Mouse (Mus musculus) layer of hippocampus, postnatal 25 days (tissue): ENCODE data around the gene Bad. TPM values are rescaled to one million over a fixed set of nuclear protein-coding genes. Genes with fewer than 3 reads are reported as not detected.

Experiments
- DNase-seq, 2 experiments: peaks; one replicate each; pipeline ENCODE4 v3.0.0; 2022; ENCODE audit warnings: mixed read lengths in 2 of 2, low spot score in 1 of 2; ENCODE audit errors: extremely low spot score in 1 of 2
- total RNA-seq, 2 experiments: library from RNA; stranded (reverse); gene quantifications; 2 replicates each; pipeline ENCODE4 v1.2.3; 2021

The Bad gene
- total RNA-seq, 2 experiments from 2014 or later, result 42.7 to 44.5 TPM

DNA sequence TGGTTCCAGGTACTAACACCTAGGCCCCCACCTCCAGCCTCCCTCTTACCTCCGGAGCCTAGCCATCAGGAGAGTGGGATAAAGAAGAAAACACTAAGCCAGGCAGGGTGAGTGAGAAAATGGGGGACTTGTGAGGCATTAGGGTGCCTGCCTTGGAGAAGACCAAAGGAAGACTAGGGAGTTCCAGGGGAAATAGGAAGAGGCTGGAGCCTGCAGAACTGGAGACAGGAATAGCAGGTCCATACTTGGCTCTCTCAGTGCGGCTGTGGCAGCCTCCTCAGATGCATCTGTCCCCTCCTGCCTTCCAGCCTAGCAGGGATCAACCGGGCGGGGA is 8.6 kb upstream of the Bad start:
- no peak for DNase-seq

DNA sequence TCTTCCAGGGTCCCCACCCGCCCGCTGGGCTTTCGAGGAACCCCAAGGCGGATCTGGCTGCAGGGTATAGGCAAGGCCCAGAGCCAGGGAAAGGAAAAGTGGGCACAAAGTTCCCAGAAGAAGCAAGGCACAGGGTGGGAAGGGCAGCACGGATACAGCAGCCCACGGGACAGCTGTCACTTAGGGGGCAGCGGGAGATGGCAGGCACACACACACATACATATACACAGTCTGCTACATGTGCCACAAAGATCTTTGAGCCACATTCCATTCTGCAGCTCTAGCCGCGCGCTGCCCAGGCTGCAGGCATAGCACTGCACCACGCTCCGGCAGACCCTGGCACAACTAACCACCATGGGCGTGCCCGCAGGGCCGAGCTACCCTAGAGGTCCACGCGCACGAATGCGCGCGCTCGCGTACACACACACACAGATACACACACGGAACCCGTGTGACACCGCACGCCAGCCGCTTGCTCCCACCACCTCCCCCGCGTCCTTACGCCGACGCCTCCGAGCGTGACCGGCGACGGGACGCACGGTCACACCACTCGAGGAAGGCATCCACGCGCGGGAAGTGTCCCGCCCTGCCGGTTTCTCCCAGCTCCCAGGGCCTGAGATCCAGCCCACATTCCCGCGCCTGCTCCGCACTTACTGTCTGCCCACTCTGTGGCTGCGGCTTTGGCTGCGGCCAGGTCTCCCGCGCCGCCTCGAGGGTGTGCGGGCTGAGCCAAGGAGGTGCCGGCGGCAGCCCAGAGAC is 8.0 kb upstream of the Bad start:
- no peak for DNase-seq

DNA sequence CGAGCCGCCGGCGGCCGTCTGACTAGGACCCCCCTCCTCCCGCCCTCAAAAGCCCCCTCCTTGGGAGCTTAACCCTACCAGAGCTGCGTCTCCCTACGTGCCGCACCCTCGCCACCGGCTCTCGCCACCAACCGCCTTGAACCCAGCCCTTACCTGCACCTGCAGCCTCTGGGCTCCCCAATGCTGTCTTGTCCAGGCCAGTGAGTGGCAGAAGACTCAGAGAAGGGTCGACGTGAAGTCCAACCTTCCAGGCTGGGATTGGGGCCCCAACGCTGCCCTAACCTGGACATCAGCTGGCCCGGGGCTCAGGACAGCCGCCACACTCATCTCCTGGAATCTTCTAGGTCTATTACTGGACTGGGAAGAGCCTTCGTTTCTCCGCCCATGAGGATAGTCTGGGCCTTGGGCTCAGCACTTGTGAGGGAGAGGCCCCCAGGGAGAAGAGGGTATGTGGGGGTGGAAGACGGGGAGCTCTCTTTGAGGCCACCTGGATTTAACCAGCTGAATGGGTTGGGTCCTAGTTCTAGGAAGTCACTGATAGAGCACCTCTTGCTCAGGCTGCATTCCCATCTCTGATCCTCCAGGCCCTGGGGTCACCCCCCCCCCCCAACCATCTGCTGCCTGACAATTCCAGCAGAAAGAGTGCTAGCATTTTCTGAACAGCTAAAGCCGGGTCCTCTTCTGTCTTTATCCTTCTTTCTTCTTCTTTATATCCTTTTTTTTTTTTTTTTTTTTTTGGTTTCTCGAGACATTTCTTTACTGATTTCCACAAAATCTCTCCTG is 7.3 kb upstream of the Bad start, which contains the start of gene Kcnk4:
TSS of gene Kcnk4 (minus strand) at position 321 of the 783 bp plus-strand sequence.
- no peak for DNase-seq

DNA sequence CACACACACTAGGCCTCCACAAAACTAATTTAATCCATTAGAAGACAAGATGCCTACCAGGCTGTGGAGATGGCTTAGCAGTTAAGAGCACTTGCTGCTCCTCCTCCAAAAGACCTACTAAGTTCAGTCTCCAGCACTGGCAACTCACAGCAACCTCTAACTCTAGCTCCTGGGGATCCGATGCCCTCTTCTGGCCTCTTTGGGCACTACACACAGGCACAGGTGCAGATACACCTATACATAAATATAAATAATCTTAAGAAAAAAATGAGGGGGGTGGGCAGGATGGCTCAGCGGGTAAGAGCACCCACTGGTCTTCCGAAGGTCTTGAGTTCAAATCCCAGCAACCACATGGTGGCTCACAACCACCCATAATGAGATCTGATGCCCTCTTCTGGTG is 5.4 kb upstream of the Bad start:
- DNase-seq, result no peak

DNA sequence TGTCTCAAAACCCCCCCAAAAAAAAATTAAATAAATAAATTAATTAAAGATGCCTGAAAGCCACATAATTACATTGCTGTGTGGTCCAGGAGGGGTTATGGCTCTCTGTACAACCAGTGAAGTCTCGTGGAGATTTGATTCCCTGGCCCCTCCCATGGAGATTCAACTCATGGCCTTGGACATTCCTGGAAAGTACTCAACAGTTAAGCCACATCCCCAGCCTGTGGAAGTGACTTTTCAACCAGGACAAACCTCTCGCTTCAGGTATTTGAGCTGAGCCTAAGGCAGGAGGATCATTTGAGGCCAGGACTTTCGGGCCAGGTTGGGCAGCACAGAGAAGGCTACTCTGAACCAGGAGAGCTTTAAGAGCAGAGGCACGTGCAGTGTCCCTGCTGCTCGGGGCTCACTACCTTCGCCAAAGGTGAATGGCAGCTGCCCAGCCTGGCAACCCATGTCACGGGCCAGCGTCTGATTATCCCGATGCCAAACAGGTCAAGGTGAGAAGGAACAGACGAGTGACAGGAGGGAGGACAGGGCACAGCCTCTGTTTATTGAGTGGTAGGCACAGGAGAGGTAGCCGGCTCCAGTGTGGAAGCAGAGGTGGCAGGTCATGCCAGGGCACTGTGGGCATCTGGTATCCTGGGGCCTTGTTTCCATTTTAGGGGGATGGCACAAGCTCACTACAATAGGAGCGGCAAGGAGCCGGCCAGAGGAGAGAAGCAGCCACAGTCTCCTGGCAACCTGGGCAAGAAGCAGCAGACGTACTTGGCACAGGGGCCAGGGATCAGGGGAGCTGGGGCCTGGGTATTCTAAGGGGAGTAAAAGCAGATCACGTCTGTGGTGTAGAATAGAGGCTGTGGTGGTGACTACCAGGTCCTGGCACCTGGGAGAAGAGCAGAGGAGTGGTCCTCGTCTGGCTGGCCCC is 3.9 kb upstream of the Bad start:
- no peak for DNase-seq

DNA sequence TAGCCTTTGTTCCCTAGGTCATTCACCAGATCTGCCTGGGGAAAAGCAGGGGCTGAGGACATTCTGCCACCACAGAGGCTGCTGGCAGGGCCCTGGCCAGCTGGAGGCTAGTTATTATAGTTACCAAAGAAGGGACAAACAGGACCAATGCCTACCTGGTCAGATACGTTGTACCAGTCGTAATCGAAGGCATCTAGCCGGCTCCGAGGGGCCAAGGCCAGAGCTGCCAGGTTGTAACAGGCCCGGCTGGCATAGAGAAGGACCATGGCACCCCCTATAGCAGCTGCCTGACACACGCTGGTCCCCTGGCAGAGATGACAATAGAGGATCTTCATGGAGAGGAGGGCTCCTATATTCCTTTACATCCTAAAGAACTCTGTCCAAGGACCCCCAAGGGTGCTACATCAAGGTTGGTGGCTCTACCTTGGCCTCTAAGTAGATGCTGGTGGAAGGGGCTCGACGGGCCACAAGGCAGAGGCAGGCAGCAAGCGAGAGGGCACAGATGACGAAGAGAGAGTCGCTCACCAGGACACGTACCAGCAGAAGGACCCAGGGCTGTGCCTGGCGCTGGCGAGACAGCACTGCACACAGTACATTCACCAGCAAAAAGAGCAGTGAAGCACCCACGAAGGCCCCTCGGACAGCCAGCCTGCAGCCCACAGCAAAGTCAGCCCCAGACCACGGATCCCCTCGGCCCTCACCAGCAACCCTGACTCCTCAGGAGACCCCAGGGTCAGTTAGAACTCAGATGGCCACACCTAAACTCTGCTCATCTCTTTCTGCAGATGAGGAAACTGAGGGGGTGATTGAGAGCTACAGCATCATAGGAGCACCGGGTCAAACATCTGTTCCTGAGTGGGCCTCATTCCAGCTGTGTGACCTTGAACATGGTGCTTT is 2.3 kb upstream of the Bad start:
- DNase-seq, result no peak

DNA sequence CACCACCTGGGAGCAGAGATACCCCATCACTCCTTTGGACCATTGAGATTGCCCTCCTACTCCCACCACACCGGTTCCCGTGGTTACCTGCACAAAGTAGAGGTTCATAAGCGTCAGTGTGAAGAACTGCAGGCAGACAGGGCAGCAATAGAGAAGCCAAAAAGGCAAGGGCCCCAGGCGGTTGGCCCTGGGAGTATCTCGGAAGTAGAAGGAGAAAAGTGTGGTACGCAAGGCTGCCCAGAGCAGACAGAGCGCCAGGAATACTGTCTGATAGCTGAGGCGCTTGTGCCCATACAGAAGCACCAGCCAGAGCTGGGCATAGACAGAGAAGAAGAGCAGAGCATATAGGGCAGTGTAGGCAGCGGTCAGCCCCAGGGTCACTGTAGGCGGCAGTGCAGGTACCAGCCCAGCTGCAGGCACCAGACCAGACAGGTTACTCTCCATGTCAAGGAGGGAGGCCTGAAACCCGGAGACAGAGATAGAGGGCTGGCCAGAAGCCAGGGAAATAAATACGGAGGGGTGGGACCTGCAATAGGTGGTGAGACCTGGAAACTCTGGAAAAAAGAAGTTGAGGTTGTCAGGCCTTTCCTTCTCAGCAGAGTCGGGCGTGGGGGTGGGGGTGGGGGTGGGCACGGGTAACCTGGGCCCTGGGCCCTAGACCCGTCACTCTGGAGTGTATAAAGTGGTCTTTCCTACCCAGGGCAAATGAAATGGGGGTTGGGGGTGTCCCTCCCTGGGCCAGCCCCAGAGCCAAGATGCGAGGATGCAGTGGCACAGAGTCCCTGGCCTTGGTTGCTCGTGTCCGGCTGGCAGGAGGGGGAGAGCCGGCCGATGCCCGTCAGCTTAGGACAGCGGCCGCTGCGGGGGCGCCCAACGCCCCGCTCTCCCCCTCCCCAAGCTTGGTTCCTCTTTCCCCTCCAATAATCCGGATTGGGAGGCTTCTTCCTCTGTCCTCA is 987 bp upstream of the Bad start:
- no peak for DNase-seq

DNA sequence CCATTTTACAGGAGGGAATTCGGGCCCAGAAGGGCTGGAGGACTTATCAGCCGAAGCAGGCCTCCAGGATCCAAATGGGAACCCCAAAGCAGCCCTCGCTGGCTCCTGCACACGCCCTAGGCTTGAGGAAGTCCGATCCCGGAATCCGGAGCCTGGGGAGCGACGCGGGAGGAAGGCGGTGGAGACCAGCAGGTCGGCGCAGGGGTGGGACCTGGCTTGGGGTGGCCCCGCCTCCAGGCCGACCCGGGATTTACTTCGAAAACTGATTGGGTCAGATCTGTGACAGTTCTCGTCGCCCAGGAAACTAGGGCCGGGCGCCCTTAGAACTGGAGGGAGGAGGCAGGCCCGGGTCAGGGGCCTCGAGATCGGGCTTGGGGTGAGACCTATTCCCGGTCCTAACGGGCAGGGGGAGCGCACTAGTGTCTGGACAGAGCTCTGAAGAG is 609 bp downstream of the Bad start, which contains the start of gene Gpr137:
TSS of gene Gpr137 (minus strand) at position 232 of the 443 bp plus-strand sequence.
- peak; percentile 73 to 90 for DNase-seq

DNA sequence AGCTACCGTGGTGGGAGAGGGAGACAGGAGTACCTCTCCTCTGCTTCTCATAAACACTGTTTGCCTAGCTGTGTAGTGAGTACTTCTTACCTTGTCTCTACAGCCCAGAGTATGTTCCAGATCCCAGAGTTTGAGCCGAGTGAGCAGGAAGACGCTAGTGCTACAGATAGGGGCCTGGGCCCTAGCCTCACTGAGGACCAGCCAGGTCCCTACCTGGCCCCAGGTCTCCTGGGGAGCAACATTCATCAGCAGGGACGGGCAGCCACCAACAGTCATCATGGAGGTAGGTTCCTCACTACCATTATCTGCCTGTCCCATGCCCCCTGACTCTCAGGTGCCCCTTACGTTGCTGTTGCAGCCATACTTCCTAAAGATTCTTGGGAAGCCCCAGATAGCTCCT is 1.1 kb downstream of the Bad start:
- no peak for DNase-seq

DNA sequence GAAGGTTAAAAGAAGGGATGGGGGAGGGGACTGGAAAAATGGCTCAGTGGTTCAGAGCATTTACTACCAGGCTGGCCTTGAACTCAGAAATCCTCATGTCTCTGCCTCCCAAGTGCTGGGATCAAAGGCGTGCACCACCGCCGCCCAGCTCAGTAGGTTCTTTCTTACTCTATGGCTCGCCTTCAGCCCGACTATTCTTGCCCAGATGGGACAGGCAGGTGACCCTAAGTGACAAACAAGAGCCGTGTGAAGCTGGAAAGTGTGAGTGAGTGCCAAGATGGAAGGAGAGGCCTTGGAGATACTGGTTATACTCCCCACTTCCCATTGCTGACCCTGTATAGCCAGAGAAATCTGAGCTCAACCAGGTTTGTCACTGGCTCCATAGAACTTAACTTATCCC is 2.0 kb downstream of the Bad start:
- no peak for DNase-seq

DNA sequence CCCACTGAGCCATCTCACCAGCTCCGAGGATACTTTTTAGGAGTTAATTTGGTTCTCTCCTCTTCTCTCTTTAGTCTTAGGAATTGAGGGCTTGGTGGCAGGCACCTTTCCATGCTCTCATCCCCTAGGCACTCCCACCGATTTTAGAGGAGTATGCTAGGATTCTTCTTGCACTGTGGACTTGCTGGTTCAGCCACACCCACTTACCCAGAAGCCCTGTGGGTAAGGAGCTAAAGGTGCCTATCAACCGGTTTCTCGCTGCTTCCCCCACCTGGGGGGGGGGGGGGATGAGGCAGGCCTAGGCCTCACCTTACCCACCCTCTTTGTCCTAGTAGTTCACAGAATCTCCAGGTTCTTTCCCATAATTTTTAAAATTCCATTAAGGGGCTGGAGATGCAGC is 6.1 kb downstream of the Bad start:
- no peak for DNase-seq

DNA sequence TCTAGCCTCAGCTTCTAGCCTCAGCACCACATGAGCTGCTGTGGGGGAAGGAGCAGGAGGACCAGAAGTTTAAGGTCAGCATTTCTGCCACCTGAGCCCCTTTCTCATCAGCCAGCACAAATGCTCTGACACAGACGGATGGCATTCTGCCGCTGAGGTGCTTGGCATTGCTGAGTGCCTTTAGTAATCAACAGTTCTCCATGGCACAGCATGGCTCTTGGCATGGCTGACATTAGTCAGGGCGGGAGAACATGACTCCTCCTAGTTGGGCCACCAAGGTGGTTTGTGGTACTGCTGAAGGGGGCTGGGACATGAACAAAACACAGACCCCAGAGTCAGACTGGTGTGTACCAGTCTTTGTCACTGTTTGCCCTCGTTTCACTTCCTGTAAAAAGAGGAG is 6.5 kb downstream of the Bad start:
- DNase-seq, result no peak

DNA sequence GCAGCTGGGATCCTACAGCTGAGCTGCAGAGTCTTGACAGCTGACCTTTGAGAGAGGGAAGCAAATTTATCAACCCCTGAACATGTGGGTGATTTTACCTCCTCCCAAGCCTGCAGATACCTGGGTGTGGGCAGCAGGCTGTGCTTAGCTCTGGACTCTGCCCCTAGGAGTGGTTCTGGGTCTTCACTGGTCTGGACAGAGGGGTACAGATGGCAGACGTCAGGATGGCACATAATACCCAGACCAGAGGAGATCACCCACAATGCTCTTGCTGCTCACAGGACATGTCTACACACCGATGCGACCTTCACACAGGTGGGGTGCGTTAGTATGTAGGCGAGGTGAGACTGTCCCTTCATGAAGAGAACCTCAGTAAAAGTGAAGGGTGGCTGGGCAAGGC is 7.9 kb downstream of the Bad start:
- DNase-seq, result no peak

DNA sequence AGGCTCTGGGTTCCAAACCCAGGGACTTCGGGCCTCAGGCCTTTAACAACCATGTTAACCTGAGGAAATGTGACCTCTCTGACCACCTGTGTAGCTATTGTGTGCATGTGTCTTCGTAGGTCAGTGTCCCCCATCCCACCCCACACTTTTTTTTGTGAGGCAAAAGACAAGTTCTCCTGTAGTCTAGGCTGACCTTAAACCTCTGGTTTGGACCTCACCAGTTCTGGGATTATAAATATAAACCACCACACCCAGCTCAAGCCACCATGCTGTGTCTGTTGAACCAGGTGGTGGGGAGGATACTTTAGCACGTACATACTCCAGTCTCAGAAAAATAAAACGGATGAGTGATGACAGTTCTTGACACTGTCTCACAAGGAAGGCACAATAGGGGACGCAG is 8.3 kb downstream of the Bad start:
- no peak for DNase-seq

DNA sequence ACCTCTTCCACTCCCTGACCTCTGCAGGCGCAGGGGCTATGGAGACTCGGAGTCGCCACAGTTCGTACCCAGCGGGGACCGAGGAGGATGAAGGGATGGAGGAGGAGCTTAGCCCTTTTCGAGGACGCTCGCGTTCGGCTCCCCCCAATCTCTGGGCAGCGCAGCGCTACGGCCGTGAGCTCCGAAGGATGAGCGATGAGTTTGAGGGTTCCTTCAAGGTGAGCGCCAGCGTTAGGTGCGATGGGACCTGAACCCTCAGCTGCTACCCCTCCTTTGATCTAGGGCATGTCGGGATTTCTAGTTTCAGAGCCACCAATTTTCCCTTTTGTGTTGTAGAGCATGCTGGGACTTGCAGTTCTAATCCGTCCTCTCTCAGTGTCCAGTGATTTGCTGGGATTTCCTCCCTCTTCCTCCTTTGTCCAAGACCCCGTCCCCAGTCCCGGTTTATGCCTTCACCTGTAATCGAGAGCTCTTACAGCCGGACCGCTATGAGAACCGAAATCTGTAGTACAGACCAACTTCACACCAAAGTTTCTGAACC is 9.0 kb downstream of the Bad start:
- DNase-seq, result peak; percentile 51 to 52

DNA sequence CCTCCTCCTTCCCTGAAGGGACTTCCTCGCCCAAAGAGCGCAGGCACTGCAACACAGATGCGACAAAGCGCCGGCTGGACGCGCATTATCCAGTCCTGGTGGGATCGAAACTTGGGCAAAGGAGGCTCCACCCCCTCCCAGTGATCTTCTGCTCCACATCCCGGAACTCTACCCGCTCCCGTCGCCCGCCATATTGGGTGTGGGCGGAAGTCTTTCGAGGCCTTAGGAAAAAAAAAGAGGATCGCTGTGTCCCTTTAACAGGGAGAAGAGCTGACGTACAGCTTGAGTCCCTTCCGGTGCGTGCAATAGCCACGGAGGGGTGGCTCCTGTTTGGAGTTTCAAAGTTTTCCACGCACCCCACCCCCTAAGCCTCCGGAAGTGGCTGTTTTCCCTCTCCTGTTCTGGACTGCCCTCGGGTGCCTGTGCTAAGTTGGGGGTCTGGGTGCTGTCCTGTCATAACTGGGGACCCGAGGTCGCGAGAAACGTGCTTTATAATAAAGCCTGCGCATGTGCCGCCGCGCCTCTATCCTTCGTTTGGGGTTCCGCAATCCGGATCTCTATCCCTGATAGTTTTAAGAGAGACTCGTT is 9.8 kb downstream of the Bad start:
- DNase-seq, result peak; percentile 79 to 85

DNA sequence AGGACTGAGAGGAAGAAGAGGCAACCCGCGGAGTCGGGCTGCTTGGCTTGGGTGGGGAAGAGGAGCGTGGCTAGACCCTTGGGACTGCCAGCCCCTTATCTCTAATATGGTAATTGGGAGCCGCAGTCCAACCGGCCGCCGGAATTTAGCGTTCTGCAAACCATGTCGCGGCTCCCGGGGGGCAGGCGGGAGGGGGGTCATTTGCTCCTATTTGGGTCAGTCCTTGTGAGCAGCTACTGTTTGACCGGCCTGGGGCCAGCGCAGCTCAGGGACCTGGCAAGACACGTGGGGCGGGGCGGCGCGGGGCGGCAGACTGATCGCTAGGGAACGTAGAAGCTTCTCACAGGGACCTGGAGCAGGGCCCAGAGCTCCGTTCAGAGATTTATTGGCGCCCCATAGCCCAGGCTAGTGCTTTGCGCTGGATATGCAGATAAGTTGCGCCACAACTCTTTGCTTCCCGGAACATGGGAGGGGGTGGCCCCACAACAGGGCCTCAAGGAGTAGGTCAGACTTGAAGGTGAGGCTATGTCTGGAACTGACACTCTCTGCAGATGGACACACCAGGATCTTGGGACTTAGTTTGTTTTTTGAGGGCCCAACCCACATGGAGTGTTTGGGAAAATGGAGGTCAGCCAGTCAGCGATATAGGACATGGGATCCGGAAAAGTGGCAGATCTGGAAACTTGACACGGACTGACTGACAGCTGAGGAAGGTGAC is 10.5 kb downstream of the Bad start:
- peak; percentile 58 to 60 for DNase-seq

DNA sequence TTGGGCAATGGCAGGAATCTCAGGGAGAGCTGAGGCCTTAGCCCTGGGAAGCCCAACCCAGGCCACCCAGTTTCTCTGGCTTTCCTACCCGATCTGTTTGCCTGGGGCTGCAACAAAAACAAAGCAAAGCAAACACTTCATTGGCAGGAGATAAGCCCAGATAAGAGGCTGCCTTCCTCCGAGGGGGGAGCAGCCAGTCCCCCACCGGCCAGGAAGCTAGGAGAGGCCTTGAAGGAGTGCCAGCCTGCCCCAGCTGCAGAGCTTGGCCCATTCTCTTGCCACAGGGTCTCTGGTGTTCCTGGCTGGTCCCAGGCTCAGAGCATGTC is 11.0 kb downstream of the Bad start:
- no peak for DNase-seq
